Mouse (Mus musculus) embryonic facial prominence, embryonic 11.5 days (tissue): ENCODE results near the gene Tgif2lx1. TPM values are rescaled to one million over a fixed set of nuclear protein-coding genes. Genes with fewer than 3 reads are reported as not detected.
"Not testable (repeated sequence)": the region's sequence is repeated elsewhere in the genome, so short reads cannot be mapped to it uniquely, and the experiment has no call there.

ENCODE experiments used
- ATAC-seq: fragments of 200-750 bp; cut with Nextera tagmentation; replicated peaks from 2 replicates; pipeline ENCODE4 v1.8.0; 2017; ENCODE audit warnings: low read depth; ENCODE audit not compliant: insufficient number of reproducible peaks, low FRiP score, low TSS enrichment
- DNase-seq: peaks from one replicate; pipeline ENCODE4 v3.0.0-alpha.2; 2015; ENCODE audit warnings: low spot score
- H3K27ac ChIP-seq: fragments of 300-500 bp; sonication (generic); replicated peaks from 2 replicates; pipeline ENCODE4 v1.5.1; 2014; ENCODE audit warnings: mild to moderate bottlenecking, low read depth, low read length, control low read depth
- H3K27me3 ChIP-seq: fragments of 300-500 bp; sonication (generic); 2 replicates; pipeline ENCODE4 v1.6.1; 2014; ENCODE audit warnings: mild to moderate bottlenecking, low read length, moderate library complexity, mixed read lengths; ENCODE audit not compliant: control insufficient read depth, insufficient read depth
- H3K36me3 ChIP-seq: fragments of 300-500 bp; sonication (generic); replicated peaks from 2 replicates; pipeline ENCODE4 v1.6.1; 2014; ENCODE audit warnings: low read depth, mild to moderate bottlenecking, low read length, moderate library complexity, mixed read lengths; ENCODE audit not compliant: control insufficient read depth, insufficient read depth
- H3K4me1 ChIP-seq: fragments of 300-500 bp; sonication (generic); 2 replicates; pipeline ENCODE4 v1.6.1; 2014; ENCODE audit warnings: low read length, mixed read lengths; ENCODE audit not compliant: control insufficient read depth, insufficient read depth
- H3K4me2 ChIP-seq: fragments of 300-500 bp; sonication (generic); 2 replicates; pipeline ENCODE4 v1.6.1; 2014; ENCODE audit warnings: low read depth, mild to moderate bottlenecking, control low read depth, low read length, moderate library complexity
- H3K4me3 ChIP-seq: fragments of 300-500 bp; sonication (generic); 2 replicates; pipeline ENCODE4 v1.5.1; 2014; ENCODE audit warnings: low read depth, low read length, control low read depth
- H3K9ac ChIP-seq: fragments of 300-500 bp; sonication (generic); replicated peaks from 2 replicates; pipeline ENCODE4 v1.6.1; 2014; ENCODE audit warnings: mild to moderate bottlenecking, control low read depth, low read length
- H3K9me3 ChIP-seq: fragments of 300-500 bp; sonication (generic); replicated peaks from 2 replicates; pipeline ENCODE4 v1.6.1; 2016; ENCODE audit warnings: mild to moderate bottlenecking, low read length, inconsistent platforms, mixed read lengths; ENCODE audit not compliant: control insufficient read depth
- WGBS: fragments of 180-500 bp; shearing (Covaris S2); extraction: QIAGEN DNeasy Blood & Tissue Kit; methylation state at CpG from one replicate; pipeline ENCODE4 v1.1.7; 2014; 5-methylcytosine and 5-hydroxymethylcytosine counted together
- polyA plus RNA-seq: library from polyadenylated mRNA; unstranded; fragments of >200 nt; fragmentation: Nextera tagmentation; extraction: Ambion mirVana; gene quantifications from 2 replicates; pipeline ENCODE4 v1.2.1, GENCODE M21; 2014

The Tgif2lx1 gene
- polyA plus RNA-seq, result not detected in 2 replicates

GRCm38 (mm10) chrX:118480637-118481036 is at the start of gene Tgif2lx1:
Tgif2lx1 (minus strand) TSS chrX:118480737.
- H3K4me2 ChIP-seq, H3K4me1 ChIP-seq, H3K27ac ChIP-seq, H3K36me3 ChIP-seq, DNase-seq, H3K9ac ChIP-seq, H3K27me3 ChIP-seq, ATAC-seq, H3K9me3 ChIP-seq, H3K4me3 ChIP-seq: not testable (repeated sequence)
- WGBS, result no CpG with 5 or more reads among the region's 5 CpGs

Other genes starting within 250 kb of the Tgif2lx1 start
- gene Tgif2lx2, start 53.5 kb downstream of the Tgif2lx1 start, polyA plus RNA-seq, result not detected in 2 replicates